Mouse (Mus musculus): Measurements from ENCODE around the gene 1110008P14Rik.

1110008P14Rik gene

DNA sequence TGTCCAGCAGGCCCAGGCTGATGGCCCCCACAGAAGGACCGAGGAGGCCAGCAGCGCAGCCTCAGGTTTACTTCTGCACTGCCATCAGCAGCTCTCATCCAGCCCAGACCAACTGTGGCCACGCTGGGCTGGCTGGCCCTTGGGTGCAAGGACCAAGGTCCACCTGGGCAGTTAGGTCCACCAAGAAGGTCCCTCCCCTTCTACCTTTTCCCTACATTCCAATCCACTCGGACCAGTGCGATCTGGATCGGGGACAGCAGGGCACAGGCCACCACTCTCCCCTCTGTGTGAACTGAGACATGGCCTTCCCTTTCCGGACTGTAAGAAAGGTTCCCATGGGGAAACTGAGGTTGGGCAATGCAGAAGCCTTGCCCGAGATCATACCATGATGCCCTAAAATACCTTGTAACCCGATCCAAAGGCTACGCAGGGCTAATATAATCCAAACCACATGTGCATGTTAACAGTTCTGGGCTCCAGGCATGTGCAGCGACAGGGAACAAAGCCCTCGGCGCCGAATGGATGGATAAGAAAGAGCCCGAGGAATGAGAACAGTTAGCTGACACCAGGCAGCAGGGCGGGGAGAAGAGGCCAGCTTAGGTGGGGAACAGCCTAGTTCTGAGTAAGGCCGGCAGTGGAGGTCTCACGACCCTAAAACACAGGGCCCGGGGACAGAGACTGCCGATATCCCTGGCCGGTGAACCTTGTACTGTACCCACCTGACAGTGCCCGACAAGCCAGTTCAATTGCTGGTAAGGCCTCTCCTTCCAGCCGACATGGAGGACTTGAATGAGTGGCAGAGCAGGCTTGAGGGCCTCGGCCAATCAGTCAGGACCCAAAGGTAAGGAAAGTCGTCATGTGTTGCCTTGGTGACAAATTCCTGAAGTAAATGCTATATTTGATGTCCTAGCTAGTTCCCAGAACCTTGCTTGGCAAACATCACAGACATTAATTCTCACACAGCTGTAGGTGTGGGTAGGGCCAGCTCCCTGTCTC is 27.0 kb upstream of the 1110008P14Rik start:
- no peak for DNase-seq

DNA sequence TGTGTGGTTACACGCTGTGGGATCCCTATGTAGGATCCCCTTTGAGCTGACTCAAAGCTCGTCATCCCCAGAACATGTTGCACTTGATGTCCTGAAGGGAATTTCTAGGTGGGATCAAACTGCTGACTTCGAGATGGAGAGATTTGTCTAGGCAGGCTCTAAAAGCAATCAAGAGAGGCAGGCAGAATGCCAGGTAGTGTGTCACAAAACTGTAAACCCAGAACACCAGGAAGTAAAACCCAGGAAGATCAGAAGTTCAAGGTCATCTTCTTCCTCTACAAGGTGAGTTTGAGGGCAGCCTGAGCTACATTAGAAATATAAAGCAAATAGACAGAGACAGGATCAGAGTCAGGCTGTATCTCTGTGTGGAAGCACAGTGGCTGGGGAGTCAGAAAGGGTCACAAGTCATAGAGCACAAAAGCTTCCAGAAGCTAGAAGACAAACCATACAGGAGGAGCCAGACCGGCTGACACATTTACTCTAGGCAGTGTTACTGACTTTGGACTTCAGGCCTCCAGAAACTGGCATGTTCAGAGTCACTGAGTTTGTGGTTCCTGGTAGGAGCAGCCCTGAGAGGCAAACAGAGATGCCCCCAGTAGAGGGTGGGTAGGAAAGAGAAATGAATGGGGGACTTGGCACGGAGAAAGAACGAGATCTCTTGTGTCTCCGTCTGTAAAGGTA is 25.5 kb upstream of the 1110008P14Rik start:
- DNase-seq = no peak

DNA sequence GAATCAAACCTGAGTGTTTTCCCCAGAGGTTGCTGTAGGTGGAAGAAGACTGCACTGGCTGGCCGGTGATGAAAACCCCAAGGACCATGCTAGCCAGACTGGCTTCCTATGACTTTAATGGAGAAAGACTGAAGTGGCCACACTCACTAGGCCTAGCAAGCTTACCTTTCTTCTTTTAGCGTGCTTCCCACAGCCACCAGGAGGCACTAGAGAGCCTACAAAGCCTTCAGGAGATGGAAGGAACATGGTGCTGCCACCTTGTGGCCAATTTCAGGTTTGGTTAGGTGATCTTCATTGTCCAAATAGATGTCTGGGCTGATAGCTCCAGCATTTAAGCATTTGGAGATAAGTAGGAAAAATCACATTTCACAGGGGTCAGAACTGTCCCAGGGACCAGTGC is 22.9 kb upstream of the 1110008P14Rik start:
- peak; percentile 92 for DNase-seq

DNA sequence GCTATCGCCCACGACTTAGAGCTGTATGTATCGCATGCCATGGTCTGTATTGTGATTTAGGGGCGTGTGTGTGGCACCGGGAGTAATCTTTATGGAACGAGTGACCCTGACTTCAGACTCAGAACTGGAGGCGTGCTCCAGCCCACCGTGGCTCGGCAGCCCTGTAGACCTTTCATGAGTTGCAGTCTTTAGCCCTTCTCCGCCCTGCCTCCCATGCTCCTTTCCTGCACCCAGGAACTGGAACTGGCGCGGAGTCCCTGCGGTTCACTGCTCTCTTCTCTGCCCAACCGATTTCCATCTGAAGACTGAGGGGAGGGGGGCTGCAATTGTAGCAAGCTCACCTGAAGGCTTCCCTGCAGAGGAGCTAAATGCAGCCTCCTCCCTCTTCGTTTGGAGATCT is 15.0 kb upstream of the 1110008P14Rik start:
- DNase-seq = no peak

DNA sequence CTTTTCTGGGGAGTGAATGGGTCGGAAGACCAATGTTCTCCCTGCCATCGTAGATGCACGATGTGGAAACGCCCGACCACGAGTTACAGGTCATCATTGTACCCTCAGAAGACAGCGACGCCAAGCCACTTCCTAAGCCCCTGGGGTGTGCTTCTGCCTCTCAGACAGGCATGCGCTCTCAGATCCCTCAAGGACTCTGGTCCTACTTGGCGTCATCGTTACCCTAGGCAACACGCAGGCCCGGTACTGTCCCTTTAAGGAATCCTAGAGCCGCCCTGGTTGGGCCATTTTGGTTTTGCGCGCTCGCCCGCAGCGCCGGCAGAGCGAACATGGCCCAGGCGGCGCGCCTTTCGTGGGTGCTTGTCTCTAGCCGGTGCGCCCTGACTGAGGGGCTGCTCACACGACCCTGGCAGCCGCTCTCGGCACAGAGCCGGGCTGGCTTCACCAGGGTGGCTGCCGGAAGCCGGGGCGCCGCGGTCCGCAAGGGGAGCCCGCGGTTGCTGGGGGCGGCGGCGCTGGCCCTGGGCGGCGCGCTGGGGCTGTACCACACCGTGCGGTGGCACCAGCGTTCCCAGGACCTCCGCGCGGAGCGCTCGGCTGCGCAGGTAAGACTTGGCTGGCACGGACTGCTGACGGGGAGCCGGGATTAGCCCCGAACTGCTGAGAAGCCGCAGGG is 14.3 kb upstream of the 1110008P14Rik start:
- DNase-seq = peak; percentile 96

DNA sequence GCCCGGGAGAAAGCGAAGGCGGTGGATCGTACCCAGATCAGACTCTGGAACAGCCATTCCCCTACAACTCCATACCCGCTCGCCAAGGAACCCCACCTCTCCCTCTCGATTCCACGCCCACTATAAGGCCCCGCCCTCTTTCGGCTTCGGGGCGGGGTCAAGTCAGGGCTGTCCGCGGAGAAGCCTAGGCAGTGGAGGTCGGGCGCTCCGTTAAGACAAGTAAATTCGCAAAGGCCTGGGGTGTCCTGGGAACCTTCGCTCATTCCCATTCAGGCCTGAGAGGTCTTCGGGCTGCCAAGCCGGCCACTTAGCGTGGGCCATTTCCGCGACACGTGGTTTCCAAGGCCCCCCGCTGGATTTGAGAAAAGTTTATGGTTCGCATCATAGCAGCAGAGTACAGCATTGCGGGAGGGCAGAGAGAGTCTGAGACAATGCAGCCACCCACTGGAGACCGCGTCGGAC is 13.8 kb upstream of the 1110008P14Rik start, which contains the start of gene Ptges2:
TSS of gene Ptges2 (plus strand) at position 413 of the 462 bp plus-strand sequence.
- DNase-seq = peak; percentile 92

DNA sequence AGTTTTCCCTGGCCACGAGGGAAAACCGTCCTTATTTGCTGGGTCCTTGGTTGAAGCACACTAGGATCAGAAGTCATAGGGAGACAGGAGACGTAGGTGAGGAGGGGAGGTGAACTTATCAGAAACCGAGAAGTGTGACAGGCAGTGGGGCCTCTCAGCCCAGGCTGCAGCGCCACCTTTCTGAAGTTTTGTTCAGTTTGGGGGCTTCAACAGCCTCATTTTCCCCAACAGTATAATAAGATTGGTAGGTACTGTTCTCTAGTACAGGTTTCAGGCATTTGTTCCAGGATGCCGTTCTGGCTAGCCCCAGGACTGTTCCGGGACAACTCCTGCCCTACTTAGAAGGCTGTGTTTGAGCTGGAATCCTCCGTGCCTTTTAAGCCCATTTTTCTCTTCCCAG is 13.2 kb upstream of the 1110008P14Rik start:
- DNase-seq = no peak

DNA sequence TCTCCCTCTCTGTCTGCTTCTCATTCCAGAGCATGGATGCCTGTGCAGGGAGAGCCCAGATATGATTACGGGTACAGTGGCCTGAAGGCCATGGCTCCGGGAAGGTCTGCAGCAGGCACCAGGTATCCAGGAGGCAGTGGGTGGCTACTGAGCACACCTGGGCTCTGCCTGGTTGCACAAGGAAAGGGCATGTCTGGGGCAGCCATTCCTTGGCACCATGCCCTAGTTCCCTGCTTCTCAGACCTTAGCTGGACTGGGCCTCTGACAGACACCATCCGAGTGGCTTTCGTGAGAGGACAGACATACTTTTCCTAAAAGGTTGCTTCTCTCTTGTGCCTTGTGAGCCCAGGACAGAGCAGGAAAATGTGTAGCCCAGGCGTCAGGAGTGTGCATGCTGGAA is 10.3 kb upstream of the 1110008P14Rik start:
- no peak for DNase-seq

DNA sequence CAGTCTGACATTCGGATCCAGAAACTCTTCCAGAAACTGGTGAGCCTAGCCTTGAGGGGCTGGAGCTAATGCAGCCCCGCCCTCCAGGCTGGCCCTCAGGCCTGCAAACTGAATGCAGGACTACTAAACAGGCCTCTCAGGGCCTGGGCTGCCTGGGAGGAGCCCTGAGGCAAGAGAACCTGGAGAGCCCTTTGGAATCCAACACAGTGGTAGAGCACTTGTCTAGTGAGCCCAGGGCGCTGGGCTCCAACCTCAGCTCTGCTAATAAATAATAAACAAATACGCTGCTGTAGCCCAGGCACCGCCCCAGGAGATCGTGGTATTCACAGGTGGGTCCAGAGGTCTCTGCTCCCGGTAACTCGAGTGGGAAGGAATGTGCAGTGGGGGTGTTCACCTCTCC is 9.1 kb upstream of the 1110008P14Rik start:
- no peak for DNase-seq

DNA sequence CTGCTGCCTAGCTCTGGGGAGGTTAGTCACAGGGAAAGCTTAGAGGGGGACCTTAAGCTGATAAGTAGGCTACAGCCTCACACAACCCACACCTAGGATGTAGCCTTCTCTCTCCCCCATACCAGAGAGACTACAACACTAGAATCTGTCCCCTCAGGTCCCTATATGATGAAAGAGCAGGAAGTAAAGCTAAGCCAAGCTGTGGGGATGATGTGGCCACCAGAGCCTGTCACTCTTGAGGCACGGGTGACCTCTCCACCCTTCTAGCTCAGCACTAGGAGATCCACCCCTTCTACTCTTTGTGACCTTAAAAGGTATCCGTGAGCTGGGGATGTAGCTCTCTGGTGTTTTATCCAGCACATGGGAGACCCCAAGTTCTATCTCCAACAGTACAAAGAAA is 7.4 kb upstream of the 1110008P14Rik start:
- DNase-seq = no peak

DNA sequence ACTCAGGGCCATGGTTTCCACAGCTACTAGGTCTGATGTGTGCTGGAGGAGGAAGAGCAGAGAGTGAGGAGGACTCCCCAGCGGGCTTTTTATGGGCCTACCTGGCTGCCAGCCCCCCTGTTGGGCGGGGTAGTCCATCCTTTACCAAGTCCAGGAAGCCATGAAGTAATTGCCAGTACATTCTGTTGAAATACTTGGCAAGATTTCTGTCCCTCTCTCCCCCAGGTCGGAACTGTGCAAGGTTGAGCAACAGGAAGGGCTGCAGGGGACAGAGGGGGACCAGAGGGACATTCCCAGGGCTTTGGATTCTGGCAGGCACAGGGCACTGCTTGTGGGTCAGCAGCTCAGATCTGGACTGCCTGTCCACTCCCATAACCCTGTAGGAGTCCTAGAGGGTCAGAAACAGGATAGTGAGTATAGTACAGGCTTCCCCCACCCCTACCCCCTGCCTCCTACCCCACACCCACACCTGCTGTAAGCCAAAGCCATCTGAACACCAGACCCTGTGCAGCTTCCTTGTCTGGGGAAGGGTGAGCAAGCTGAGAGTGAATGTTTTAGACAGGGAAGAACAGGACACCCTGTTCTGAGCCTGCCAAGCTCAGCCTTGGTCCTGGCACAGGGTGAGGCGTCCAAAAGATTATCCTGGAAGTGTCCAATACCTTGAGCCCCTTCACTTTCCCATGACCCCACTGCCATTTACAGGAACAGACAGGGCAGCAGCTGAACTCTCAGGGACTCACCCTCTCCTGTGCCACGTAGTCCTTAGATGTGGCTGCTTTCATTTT is 6.2 kb upstream of the 1110008P14Rik start, which contains the start of gene Lcn2:
TSS of gene Lcn2 (minus strand) at position 547 of the 785 bp plus-strand sequence.
- DNase-seq = no peak

DNA sequence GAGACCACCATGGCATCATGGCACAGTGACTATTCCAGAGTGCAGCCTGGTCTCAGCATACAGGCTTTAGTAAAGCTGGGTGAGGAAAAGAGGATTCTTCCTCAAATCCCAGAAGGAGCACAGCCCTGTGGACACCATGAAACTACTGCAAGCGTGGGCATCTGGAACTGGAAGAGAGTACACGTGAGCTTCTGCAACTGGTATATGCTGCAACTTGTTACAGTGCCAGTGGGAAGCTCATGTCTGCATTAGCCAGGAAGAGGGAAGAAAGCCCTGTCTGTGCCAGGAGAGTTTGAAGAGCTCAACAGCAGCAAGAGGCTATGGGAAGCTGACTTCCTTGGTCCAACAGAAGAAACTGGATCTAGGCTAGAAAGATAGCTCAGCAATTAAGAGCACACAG is 951 bp upstream of the 1110008P14Rik start:
- no peak for DNase-seq

DNA sequence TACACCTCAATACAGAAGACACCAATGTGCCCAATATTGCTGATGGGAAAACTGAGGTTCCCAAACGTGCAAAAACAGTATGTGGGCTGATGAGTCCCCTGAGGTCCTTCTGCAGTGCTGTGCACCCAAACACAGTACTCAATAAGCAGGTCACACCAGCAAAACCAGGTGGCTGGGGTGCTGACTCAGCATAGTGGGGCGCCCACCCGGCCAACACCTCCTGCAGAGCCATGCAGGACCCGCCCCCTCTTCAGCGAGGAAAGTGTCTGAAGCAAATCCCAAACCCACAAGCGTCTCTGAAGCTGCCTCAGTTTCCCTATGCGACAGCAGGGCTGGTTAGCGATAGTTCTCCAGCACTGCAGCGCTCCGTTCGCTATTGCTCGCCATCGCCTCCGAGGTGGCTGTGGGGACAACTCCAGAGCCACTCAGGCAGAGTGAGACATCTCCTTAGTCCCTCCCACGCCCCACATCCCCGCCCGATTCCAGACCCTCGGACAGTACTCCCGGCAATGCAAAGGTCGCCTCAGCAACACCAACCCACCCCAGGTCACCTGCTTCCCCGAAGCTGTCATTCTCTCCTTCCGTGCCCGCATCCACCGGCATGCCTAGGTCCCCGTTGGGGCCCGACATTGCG is 480 bp downstream of the 1110008P14Rik start:
- no peak for DNase-seq

DNA sequence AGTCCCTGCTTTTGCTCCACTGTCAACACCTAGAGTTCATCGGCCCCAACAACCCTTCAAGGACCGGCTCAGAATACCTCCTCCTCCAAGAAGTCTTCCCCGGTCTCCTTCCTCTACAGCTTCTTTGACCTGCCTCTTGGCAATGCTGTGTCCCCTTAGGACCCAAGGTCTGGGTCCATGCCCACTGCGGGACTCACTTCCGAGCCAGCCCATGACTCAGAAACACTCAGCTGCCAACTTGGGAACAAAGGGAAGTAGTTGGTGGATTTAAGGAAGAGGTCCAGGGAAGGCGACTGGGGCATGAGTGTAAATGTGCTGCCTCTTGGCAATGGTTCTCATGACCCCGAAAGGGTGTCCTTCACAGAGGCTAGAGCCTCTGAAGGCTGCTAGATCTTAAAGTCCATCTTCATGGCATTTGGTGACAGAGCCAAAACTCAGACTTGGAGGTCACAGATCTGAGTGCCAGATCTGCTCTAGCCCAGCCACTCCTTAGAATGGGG is 1.7 kb downstream of the 1110008P14Rik start:
- no peak for DNase-seq

DNA sequence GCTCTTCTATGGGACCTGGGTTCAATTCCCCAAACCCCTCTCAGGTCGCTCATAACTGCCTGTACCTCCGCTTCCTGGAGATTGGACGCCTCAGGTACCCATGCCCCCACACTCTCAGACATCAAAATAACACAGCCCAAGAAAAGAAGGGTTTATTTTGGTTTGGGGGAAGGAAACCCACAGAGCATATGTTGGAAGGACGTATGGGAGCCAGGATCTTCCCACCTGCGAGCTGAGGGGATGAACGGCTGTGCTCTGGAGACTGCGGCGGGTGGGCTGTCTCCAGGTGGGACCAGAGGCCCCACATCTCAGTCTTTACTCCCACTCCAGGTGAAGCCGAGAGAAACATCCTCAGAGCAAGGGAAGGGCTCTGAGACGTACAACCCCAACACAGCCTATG is 4.8 kb downstream of the 1110008P14Rik start:
- no peak for DNase-seq

DNA sequence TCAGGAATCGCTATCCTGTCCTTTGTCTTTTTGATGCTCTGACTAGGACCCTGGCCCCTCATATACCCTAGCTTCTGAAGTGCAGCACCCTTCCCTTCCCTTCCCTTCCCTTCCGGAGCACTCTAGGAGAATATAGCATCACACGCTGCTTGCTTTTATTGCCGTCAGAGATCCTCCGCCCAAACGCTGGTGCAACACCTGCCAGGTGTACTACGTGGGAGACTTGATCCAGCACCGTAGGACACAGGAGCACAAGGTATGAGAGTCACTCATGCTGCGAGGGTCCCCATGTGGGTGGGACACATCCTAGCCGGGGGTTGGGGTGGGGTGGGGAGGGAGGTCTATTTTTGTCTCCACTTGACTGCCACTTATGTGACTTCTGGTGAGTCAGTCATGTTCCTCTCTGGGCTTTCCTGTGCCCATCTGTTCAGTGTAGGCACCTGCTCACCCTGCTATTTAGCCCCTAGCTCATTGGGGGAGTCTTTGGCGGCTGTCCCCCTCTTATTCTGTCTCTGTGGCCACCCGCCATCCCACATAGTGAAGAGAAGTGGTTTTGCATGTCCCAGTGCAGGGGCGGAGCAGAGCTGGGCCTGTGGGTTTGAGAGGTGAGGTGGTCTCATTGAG is 6.3 kb downstream of the 1110008P14Rik start:
- no peak for DNase-seq

DNA sequence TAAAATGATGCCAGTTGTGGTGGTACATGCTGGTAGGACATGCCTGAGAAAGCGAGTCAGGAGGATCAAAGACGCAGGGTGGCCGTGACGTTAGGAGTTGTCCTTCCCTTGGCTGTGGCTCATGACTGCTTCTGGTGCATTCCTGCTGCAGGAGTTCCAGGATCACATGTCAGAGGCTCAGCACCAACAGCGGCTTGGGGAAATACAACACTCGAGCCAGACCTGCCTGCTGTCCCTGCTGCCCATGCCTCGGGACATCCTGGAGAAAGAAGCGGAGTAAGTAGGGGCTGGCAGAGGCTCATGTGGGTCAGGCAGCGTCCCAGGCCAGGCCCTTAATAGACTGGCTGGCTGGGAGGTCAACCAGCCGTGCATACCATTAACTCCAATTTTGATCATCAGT is 7.5 kb downstream of the 1110008P14Rik start:
- DNase-seq = no peak

DNA sequence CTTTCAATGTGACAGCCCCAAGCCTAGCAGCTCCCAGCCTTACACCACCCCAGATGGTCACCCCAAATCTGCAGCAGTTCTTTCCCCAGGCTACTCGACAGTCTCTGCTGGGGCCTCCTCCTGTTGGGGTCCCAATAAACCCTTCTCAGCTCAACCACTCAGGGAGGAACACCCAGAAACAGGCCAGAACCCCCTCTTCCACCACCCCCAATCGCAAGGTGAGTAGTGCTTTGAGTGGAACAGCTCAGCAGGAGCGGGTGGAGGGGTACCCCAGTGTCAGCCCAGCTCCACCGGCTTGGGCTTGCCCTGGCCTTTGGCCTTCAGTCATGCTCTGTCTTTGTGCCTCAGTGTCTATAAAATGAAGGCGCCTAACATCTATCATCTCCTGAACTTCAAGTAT is 14.4 kb downstream of the 1110008P14Rik start:
- no peak for DNase-seq

DNA sequence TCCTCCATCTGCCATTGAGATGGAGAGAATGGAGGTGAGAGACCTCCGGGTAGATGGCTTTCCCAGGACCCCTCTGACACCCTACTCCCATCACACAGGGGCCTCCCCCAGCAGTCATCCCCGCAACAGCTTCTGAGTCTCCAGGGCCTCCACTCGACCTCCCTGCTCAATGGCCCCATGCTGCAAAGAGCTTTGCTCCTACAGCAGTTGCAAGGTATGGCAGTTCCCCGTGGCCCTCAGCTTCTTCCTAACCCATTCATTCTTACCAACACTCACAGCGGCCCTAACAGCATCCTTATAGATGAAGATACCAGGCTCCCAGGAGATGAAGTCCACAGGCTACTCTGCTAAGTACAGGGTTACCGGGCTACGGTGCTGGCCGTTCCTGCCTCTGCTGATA is 17.6 kb downstream of the 1110008P14Rik start:
- no peak for DNase-seq

DNA sequence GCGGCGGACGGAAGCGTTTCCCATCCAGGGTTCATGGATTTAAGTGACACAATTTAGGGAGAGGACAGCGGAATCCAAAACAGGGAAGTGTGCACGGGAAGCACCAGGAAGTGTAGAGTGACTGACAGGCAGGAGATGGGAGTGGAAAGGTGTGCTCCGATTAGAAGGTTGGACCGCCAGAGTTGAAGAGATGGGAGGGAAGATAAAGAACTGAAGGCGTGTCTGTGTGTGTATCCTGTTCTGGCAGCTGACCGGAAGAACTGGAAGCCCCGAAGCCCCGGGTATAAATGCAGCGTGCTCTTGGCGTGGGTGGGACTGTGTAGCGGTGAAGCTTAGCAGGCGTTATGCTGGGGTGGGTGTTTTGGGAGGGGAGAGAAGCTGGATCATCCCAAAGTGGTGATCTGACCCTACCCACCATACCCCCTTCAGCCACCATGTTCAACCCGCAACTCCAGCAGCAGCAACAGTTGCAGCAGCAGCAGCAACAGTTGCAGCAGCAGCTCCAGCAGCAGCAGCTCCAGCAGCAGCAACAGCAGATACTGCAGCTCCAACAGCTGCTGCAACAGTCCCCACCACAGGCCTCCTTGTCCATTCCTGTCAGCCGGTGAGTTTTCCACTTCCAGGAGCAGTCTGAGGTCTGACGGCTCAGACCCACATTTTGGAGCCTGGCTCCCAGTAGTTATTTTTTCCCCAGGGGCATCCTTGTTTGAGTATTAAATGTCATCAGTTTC is 18.2 kb downstream of the 1110008P14Rik start:
- DNase-seq = no peak
